Mouse (Mus musculus) hindbrain, embryonic 11.5 days (tissue): ENCODE measurements around the gene Zic5. TPM values are rescaled to one million over a fixed set of nuclear protein-coding genes. Genes with fewer than 3 reads are reported as not detected.

Source experiments
- ATAC-seq: fragments of 200-750 bp; cut with Nextera tagmentation; 2 replicates; pipeline ENCODE4 v1.8.0; 2017; ENCODE audit warnings: mild to moderate bottlenecking, moderate TSS enrichment, moderate library complexity; ENCODE audit not compliant: low FRiP score
- DNase-seq: peaks from one replicate; pipeline ENCODE4 v3.0.0-alpha.2; 2015; ENCODE audit warnings: low spot score
- H3K27ac ChIP-seq: fragments of 300-500 bp; sonication (generic); 2 replicates; pipeline ENCODE4 v1.5.1; 2014; ENCODE audit warnings: mild to moderate bottlenecking, low read depth, low read length
- H3K27me3 ChIP-seq: fragments of 300-500 bp; sonication (generic); 2 replicates; pipeline ENCODE4 v1.6.1; 2014; ENCODE audit warnings: mild to moderate bottlenecking, low read length, moderate library complexity, mixed read lengths; ENCODE audit not compliant: control insufficient read depth, insufficient read depth
- H3K36me3 ChIP-seq: fragments of 300-500 bp; sonication (generic); 2 replicates; pipeline ENCODE4 v1.6.1; 2014; ENCODE audit warnings: mild to moderate bottlenecking, low read length, moderate library complexity, mixed read lengths; ENCODE audit not compliant: control insufficient read depth, insufficient read depth
- H3K4me1 ChIP-seq: fragments of 300-500 bp; sonication (generic); replicated peaks from 2 replicates; pipeline ENCODE4 v1.6.1; 2014; ENCODE audit warnings: low read length, mixed read lengths; ENCODE audit not compliant: control insufficient read depth, insufficient read depth
- H3K4me2 ChIP-seq: fragments of 300-500 bp; sonication (generic); replicated peaks from 2 replicates; pipeline ENCODE4 v1.6.1; 2014; ENCODE audit warnings: mild to moderate bottlenecking, low read depth, low read length
- H3K4me3 ChIP-seq: fragments of 300-500 bp; sonication (generic); 2 replicates; pipeline ENCODE4 v1.5.1; 2014; ENCODE audit warnings: low read depth, low read length
- H3K9ac ChIP-seq: fragments of 300-500 bp; sonication (generic); 2 replicates; pipeline ENCODE4 v1.6.1; 2014; ENCODE audit warnings: low read depth, low read length
- H3K9me3 ChIP-seq: fragments of 300-500 bp; sonication (generic); 2 replicates; pipeline ENCODE4 v1.6.1; 2016; ENCODE audit warnings: low read length; ENCODE audit not compliant: control insufficient read depth
- WGBS: fragments of 180-500 bp; shearing (Covaris S2); extraction: QIAGEN DNeasy Blood & Tissue Kit; methylation state at CpG from one replicate; pipeline ENCODE4 v1.1.7; 2014; 5-methylcytosine and 5-hydroxymethylcytosine counted together
- polyA plus RNA-seq: library from polyadenylated mRNA; unstranded; fragments of >200 nt; fragmentation: Nextera tagmentation; extraction: Ambion mirVana; gene quantifications from 2 replicates; pipeline ENCODE4 v1.2.1, GENCODE M21; 2014

Zic5 gene
- polyA plus RNA-seq, 1 experiment from 2014 or later = 20.1 TPM

- DNase-seq (peak; percentile 51), ATAC-seq (no peak)
- no peak overlapping the region for H3K4me3 ChIP-seq
- no peaks in the 10 kb centered on the region for H3K9me3 ChIP-seq
- WGBS = 22% methylated on average over 10 of the region's 10 CpGs
- H3K27ac ChIP-seq = peak overlapping the region; percentile 92; the same call in 1 of the 2 replicates
- H3K9ac ChIP-seq = no peak overlapping the region
- H3K4me1 ChIP-seq = peaks cover 14% of the 10 kb centered on the region
- no peak overlapping the region for H3K4me2 ChIP-seq
- peaks cover 22% of the 10 kb centered on the region for H3K27me3 ChIP-seq
- no peaks in the 10 kb centered on the region for H3K36me3 ChIP-seq
Observed at GRCm38 (mm10) chr14:122454901-122455561, 10.4 kb downstream of the Zic5 start.

GRCm38 (mm10) chr14:122453996-122454738 is 11.3 kb downstream of the Zic5 start:
- H3K4me3 ChIP-seq = 0 out of 2 replicates have a peak overlapping the region, but pooled peaks have one; percentile 8
- H3K27me3 ChIP-seq = peaks cover 28% of the 10 kb centered on the region
- H3K4me1 ChIP-seq = peaks cover 17% of the 10 kb centered on the region
- ATAC-seq (peak; percentile 53), DNase-seq (peak; percentile 69)
- peak overlapping the region; percentile 92 for H3K27ac ChIP-seq
- H3K9me3 ChIP-seq = no peaks in the 10 kb centered on the region
- H3K4me2 ChIP-seq = peak overlapping the region; percentile 41
- H3K9ac ChIP-seq = 0 out of 2 replicates have a peak overlapping the region, but pooled peaks have one; percentile 31
- 4% methylated on average over 12 of the region's 12 CpGs for WGBS
- H3K36me3 ChIP-seq = no peaks in the 10 kb centered on the region

DNA sequence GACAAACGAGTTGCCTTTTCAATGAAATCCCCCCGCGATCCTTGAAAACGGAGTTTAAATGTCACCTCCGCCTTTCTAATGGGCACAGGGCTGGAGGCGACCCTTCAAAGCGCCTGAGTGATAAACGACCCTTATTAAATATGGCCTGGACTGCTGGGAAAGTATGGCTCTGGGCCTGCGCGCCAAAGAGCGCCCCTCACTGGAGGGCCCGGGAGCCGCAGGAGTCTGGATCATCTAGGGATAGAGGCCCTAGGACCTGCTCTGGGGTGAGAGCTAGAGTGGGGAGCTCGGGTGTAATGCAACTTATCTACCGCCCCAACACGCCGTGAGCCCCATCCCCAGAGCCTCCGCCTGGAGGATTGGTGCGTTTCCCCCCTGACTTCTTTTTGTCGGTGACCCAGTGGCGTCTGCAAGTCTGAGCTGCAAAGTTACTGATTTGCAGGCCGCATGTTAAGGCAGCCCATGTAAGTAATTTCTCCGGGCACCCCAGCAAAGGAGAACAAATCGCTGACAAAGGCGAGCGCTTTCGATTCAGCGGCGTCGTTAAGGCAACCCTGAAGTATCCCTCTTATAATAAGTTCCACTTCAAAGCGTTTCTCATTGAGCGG is 12.0 kb downstream of the Zic5 start:
- H3K4me2 ChIP-seq = peak overlapping the region; percentile 41
- peak overlapping the region; percentile 19; the same call in 1 of the 2 replicates for H3K9ac ChIP-seq
- DNase-seq = peak; percentile 87
- peaks cover 17% of the 10 kb centered on the region for H3K4me1 ChIP-seq
- WGBS = 2% methylated on average over 32 of the region's 32 CpGs
- no peaks in the 10 kb centered on the region for H3K9me3 ChIP-seq
- ATAC-seq = peak; percentile 79
- H3K27me3 ChIP-seq = peaks cover 30% of the 10 kb centered on the region
- H3K36me3 ChIP-seq = no peaks in the 10 kb centered on the region
- H3K4me3 ChIP-seq = 0 out of 2 replicates have a peak overlapping the region, but pooled peaks have one; percentile 8
- H3K27ac ChIP-seq = peak overlapping the region; percentile 92

DNA sequence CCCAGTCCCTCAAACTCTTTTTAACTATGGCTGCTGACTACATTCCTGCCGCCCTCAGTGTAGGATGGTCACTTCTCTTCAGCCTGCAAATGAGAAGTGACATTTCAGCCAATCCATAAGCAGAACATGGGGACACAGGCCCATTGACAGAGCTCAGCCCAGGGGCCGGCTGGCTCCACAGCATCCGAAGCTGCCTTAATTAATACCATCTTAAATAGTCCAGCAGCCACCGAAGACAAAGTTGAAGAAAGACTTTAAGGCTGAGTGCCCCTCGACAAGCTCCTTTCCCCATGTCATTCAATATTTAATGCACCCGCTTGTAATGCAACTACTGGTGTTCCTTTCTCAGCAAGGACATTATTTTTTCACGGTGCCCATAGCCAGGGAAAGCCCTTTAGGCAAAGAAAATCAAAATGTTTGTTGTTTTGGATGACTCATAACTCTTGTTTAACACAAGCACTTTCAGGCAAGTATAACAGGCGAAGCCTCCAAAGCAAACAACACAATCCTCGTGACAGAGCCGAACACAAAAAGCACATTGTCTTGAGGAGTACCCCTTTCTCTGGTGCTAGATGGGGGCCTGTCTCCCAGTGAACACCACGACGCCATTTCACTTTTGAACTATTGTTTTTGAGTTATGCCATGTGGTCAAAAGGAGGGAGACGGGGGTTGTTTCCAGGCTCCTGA is 12.6 kb downstream of the Zic5 start:
- peaks cover 17% of the 10 kb centered on the region for H3K4me1 ChIP-seq

GRCm38 (mm10) chr14:122451551-122452145 is 13.8 kb downstream of the Zic5 start:
- peak overlapping the region; percentile 81 for H3K27ac ChIP-seq

More for the DNA sequence above, 12.6 kb downstream of the Zic5 start:
- peaks cover 30% of the 10 kb centered on the region for H3K27me3 ChIP-seq
- no peak overlapping the region; the same call in 1 of the 2 replicates for H3K9ac ChIP-seq
- ATAC-seq (peak; percentile 75), DNase-seq (peak; percentile 68)
- no peak overlapping the region for H3K4me3 ChIP-seq
- no peaks in the 10 kb centered on the region for H3K36me3 ChIP-seq
- peak overlapping the region; percentile 92 for H3K27ac ChIP-seq
- H3K9me3 ChIP-seq = no peaks in the 10 kb centered on the region
- 7% methylated on average over 13 of the region's 13 CpGs for WGBS
- H3K4me2 ChIP-seq = peak overlapping the region; percentile 41

GRCm38 (mm10) chr14:122450496-122451382 is 14.7 kb downstream of the Zic5 start, which contains the start of gene Gm5089:
Gm5089 (minus strand) TSS chr14:122451115.
- DNase-seq = peak; percentile 70
- Histone ChIP-seq H3K4me2 (peak within 1 kb of the TSS; percentile 86), H3K9ac (peak within 1 kb of the TSS; percentile 60), H3K4me3 (peak within 1 kb of the TSS; percentile 49), H3K9me3 (no peaks in the 10 kb centered on the region), H3K4me1 (peaks cover 17% of the 10 kb centered on the region), H3K27me3 (peaks cover 30% of the 10 kb centered on the region), H3K27ac (peak within 1 kb of the TSS; percentile 81), H3K36me3 (no peaks in the 10 kb centered on the region)
- peak; percentile 12; the same call in 1 of the 2 replicates for ATAC-seq
- under 1% methylated on average over 58 of the region's 59 CpGs for WGBS

More at GRCm38 (mm10) chr14:122451551-122452145, 13.8 kb downstream of the Zic5 start:
- H3K4me2 ChIP-seq = peak overlapping the region; percentile 86
- H3K4me1 ChIP-seq = peaks cover 17% of the 10 kb centered on the region
- H3K36me3 ChIP-seq = no peaks in the 10 kb centered on the region
- H3K27me3 ChIP-seq = peaks cover 32% of the 10 kb centered on the region
- DNase-seq (peak; percentile 48), ATAC-seq (no peak)
- no peaks in the 10 kb centered on the region for H3K9me3 ChIP-seq
- WGBS = 45% methylated on average over 5 of the region's 5 CpGs
- H3K9ac ChIP-seq = peak overlapping the region; percentile 60
- H3K4me3 ChIP-seq = peak overlapping the region; percentile 49; the same call in 1 of the 2 replicates

- Histone ChIP-seq H3K9ac (peak overlapping the region; percentile 60), H3K27me3 (peaks cover 30% of the 10 kb centered on the region), H3K9me3 (no peaks in the 10 kb centered on the region), H3K27ac (peak overlapping the region; percentile 81), H3K4me3 (peak overlapping the region; percentile 49), H3K36me3 (no peaks in the 10 kb centered on the region), H3K4me2 (peak overlapping the region; percentile 86), H3K4me1 (peaks cover 17% of the 10 kb centered on the region)
- 4% methylated on average over 29 of the region's 29 CpGs for WGBS
- no peak for ATAC-seq
- peak; percentile 67 for DNase-seq
Observed at GRCm38 (mm10) chr14:122449601-122450495, 15.6 kb downstream of the Zic5 start.
